Mouse (Mus musculus): ENCODE measurements around the gene Cacna2d2.

DNA sequence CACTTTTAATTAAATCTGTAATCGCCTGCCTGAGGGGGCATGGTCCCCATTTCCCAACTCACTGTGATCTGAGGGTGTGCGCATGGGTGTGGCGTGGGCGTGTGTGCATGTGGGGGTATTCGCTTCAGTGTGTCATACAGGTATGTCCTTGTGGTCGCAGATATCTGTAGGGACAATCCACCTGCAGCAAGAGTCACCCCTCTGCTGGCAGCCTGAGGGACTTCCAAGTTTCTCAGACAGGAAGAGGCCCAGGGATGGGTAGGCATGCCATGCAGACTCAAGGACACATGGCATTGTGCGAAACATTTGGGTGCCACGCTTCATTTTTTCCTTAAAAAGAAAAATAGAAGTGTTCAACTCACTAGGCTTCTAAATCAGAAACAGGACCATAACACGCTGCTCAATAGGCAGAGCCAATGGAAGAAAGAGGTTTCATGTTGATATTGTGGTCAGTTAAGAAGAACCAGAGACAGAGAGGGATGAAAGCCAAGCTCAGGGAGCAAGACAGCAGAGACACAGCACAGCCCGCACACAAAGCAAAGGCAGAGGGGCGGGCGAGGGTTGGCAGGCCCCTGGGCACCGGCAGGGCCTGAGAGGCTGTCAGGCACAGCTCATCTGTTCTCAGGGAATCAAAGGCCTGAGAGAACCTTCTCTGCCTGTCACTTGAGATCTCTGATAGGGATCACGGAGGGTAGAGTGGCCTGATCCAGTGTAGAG lies 111.1 kb downstream of the Cacna2d2 start:
- TF ChIP-seq POLR2A (IDR thresholded peaks at IDR 0.05; ENCODE audit: extremely low read depth, insufficient read depth, low read length): no peak
- no peak for TF ChIP-seq CTCF (IDR thresholded peaks at IDR 0.05; ENCODE audit: low read depth, low read length)
